Mouse (Mus musculus) lung, embryonic 15.5 days (tissue): ENCODE data around the gene Sult6b2. TPM values are rescaled to one million over a fixed set of nuclear protein-coding genes. Genes with fewer than 3 reads are reported as not detected.

Source experiments
- ATAC-seq: fragments of 200-750 bp; cut with Nextera tagmentation; 2 replicates; pipeline ENCODE4 v1.8.0; 2017; ENCODE audit warnings: moderate number of reproducible peaks, borderline replicate concordance; ENCODE audit not compliant: low FRiP score, low TSS enrichment; ENCODE audit errors: extremely low read depth
- H3K27ac ChIP-seq: fragments of 300-500 bp; sonication (generic); 2 replicates; pipeline ENCODE4 v1.5.1; 2015; ENCODE audit warnings: moderate library complexity, mild to moderate bottlenecking, inconsistent platforms
- H3K27me3 ChIP-seq: fragments of 300-500 bp; sonication (generic); 2 replicates; pipeline ENCODE4 v1.6.1; 2015; ENCODE audit warnings: inconsistent platforms
- H3K36me3 ChIP-seq: fragments of 300-500 bp; sonication (generic); 2 replicates; pipeline ENCODE4 v1.6.1; 2015; ENCODE audit warnings: inconsistent platforms
- H3K4me1 ChIP-seq: fragments of 300-500 bp; sonication (generic); 2 replicates; pipeline ENCODE4 v1.6.1; 2015; ENCODE audit warnings: inconsistent platforms
- H3K4me2 ChIP-seq: fragments of 300-500 bp; sonication (generic); 2 replicates; pipeline ENCODE4 v1.6.1; 2015; ENCODE audit warnings: inconsistent platforms, mild to moderate bottlenecking, moderate library complexity
- H3K4me3 ChIP-seq: fragments of 300-500 bp; sonication (generic); 2 replicates; pipeline ENCODE4 v1.5.1; 2015; ENCODE audit warnings: mild to moderate bottlenecking, inconsistent platforms
- H3K9ac ChIP-seq: fragments of 300-500 bp; sonication (generic); 2 replicates; pipeline ENCODE4 v1.6.1; 2015; ENCODE audit warnings: inconsistent platforms
- H3K9me3 ChIP-seq: fragments of 300-500 bp; sonication (generic); 2 replicates; pipeline ENCODE4 v1.6.1; 2016; ENCODE audit warnings: inconsistent platforms
- WGBS: fragments of 180-500 bp; shearing (Covaris S2); methylation state at CpG from one replicate; pipeline ENCODE4 v1.1.7; 2015; 5-methylcytosine and 5-hydroxymethylcytosine counted together
- polyA plus RNA-seq: library from polyadenylated mRNA; unstranded; fragments of >200 nt; fragmentation: Nextera tagmentation; extraction: Ambion mirVana; gene quantifications from 2 replicates; pipeline ENCODE4 v1.2.1, GENCODE M21; 2015

The Sult6b2 gene
- polyA plus RNA-seq, 1 experiment from 2014 or later = not detected

DNA sequence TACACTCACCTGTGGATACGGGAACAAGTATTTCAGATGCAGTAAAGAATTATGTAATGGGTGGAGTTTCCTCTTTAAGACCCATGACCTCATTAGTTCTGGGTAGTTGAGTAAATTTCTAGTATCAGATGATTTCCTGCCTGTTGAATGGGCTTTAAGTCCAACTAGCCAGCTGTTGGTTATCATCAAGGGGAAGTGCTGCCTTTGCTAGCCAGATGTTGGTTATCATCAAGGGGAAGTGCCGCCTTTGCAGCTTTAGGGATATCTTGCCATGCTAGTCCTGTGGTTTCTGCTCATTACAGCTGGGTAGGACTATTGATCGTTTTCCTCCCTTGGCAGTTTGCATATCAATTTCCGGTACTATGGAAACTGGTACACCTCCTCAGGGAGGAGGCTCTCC is 2.0 kb upstream of the Sult6b2 start:
- Histone ChIP-seq H3K9me3 (no peaks in the 10 kb centered on the region), H3K27ac (no peak overlapping the region), H3K9ac (no peak overlapping the region), H3K4me2 (no peak overlapping the region), H3K4me3 (no peak overlapping the region), H3K36me3 (no peaks in the 10 kb centered on the region), H3K27me3 (no peaks in the 10 kb centered on the region), H3K4me1 (no peaks in the 10 kb centered on the region)
- no peak for ATAC-seq
- 79% methylated on average over 4 of the region's 4 CpGs for WGBS

DNA sequence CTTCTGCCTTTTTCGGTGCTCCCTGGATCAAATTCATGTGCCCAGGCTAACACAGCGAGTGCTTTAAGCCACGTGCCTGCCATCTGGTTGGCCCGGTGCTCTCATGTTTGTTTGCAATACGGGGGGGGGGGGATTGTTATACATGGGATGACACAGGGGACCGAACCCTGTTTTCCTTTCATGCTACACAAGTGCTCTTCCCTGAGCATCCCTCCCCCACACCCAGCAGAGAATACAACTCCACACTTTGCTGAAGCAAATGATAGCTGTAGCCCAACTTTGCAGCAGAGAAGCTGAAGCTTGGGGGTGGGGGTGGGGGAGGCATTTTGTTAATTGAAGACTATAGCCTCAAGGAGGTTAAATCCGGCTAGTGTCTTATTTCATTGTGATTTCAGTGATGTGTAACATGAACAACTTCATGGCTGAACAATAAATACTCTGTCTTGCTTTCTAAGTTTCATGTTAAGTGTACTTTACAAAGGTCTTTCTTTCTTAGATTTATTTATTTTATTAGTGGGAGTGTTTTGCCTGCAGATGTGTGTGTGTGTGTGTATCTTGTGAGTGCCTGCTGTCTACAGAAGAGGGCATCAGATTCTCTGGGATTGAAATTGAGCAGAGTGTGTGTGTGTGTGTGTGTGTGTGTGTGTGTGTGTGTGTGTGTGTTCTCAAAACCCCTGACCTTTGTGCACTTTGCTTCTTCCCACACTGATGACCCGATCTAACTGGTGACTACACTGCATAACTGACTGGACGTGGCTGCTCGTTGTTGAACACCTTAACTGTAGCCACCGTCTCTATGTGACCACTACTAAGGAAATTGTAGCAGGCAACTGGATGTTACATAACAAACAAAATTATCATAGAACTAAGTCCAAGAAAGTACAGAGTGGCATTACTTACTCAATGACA is 1.4 kb downstream of the Sult6b2 start:
- WGBS = 29% methylated on average over 11 of the region's 11 CpGs
- no peak overlapping the region for H3K4me3 ChIP-seq
- ATAC-seq = no peak
- no peaks in the 10 kb centered on the region for H3K9me3 ChIP-seq
- H3K27me3 ChIP-seq = no peaks in the 10 kb centered on the region
- H3K4me2 ChIP-seq = no peak overlapping the region
- no peaks in the 10 kb centered on the region for H3K4me1 ChIP-seq
- H3K36me3 ChIP-seq = no peaks in the 10 kb centered on the region
- H3K9ac ChIP-seq = no peak overlapping the region
- no peak overlapping the region for H3K27ac ChIP-seq

DNA sequence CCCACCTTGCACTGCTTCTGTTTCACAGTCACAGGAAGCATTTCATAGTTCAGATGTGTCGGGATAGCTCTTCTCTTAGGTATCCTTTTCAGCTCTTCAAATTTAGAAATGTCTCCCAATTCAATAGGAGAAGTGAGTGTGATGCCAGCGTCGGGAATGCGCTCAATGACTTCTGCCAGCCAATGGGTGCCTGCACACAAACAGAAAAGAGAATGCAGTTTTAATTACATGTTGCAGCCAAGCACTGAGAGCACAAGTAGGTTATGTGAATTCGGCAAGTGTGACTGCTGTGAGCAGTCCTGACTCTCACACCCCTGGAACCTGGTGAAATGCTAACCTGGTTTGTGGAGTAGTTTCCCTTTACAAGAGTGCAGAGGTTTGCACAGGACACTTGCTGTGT is 2.6 kb downstream of the Sult6b2 start:
- ATAC-seq = no peak
- WGBS = 74% methylated on average over 5 of the region's 5 CpGs
- Histone ChIP-seq H3K4me1 (no peaks in the 10 kb centered on the region), H3K27me3 (no peaks in the 10 kb centered on the region), H3K36me3 (no peaks in the 10 kb centered on the region), H3K4me2 (no peak overlapping the region), H3K9me3 (no peaks in the 10 kb centered on the region), H3K9ac (no peak overlapping the region), H3K4me3 (no peak overlapping the region), H3K27ac (no peak overlapping the region)

DNA sequence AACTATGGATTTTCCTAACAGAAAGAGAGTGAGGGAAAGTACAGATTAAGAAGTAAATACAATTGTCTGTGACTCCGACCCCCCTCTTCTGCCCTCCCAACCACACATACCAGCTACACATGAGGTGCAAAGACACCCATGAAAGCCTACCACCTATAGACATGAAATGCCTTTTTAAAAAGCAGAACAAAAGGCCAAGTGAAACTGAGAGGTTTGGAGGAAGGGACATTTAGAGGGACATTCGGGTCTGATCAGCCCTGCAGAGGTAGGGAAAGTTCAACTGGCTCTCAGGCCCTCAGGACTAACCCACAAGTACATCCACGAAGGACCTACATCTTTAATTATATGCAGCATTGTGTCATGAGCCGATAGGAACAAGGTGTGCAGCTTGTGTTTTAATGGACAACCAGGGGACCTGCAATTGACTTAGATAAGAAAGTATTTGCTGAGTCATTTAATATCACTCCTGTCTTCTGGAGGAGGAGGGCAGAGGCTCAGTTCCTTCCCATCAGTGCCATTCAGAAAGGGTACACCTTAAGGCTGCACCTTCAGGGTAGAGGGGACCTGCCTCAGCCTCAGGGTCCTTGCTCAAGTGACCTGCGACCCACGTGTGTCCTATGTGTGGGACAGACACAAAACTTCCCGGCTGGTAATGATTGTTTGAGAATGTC is 4.5 kb downstream of the Sult6b2 start:
- no peak overlapping the region for H3K4me3 ChIP-seq
- no peaks in the 10 kb centered on the region for H3K36me3 ChIP-seq
- no peaks in the 10 kb centered on the region; the same call in 1 of the 2 replicates for H3K27me3 ChIP-seq
- 0 out of 2 replicates have a peak, but pooled peaks cover 3% of the 10 kb centered on the region for H3K4me1 ChIP-seq
- no peak overlapping the region for H3K27ac ChIP-seq
- no peak overlapping the region for H3K9ac ChIP-seq
- no peak for ATAC-seq
- WGBS = 65% methylated on average over 7 of the region's 7 CpGs
- no peak overlapping the region for H3K4me2 ChIP-seq
- H3K9me3 ChIP-seq = no peaks in the 10 kb centered on the region

DNA sequence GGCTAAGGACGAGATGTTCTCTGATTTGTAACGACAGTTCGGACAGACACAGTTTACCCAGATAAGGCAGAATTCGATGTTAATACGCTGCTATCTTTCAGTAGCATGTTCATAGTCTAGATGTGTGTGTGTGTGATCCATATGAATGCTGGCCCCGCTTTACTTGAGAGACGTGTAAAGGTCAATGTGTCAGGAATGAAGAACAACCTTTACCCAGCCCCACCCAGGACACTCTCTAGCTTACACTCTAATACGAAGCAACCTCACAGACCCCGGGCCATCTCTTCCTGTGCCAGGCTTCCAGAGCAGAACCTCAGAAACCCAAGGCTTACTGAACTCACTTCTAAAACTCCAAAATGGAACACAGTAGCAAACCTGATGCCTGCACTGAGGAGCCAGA is 5.5 kb downstream of the Sult6b2 start:
- no peak for ATAC-seq
- no peaks in the 10 kb centered on the region for H3K36me3 ChIP-seq
- no peak overlapping the region for H3K4me3 ChIP-seq
- WGBS = 82% methylated on average over 9 of the region's 9 CpGs
- no peak overlapping the region for H3K9ac ChIP-seq
- no peak overlapping the region for H3K4me2 ChIP-seq
- no peaks in the 10 kb centered on the region for H3K9me3 ChIP-seq
- H3K27me3 ChIP-seq = no peaks in the 10 kb centered on the region; the same call in 1 of the 2 replicates
- H3K27ac ChIP-seq = no peak overlapping the region
- 0 out of 2 replicates have a peak, but pooled peaks cover 3% of the 10 kb centered on the region for H3K4me1 ChIP-seq

DNA sequence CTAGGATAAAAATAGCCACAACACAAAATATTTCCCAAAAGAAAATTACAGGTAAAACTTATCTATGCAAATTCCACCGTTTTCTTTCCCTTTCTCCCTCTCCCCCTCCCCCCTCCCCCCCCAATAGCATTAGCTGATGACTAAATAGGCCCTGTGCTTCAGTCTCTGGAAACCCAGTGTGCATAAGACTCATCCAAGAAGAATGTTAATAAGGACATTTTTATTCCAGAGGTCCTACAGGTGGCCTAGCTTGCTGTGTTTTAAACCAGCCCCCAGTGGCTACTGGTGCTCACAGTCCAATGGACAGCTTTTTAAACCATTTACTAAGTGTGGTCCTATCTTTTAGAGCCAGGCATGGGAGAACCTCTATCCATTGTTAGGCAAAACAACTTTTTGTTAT is 6.3 kb downstream of the Sult6b2 start:
- H3K36me3 ChIP-seq = no peaks in the 10 kb centered on the region
- H3K9ac ChIP-seq = no peak overlapping the region
- no peaks in the 10 kb centered on the region; the same call in 1 of the 2 replicates for H3K27me3 ChIP-seq
- 64% methylated on average over 1 of the region's 1 CpGs for WGBS
- H3K4me3 ChIP-seq = no peak overlapping the region
- H3K4me2 ChIP-seq = no peak overlapping the region
- ATAC-seq = no peak
- H3K4me1 ChIP-seq = peaks cover 10% of the 10 kb centered on the region; the same call in 1 of the 2 replicates
- no peak overlapping the region for H3K27ac ChIP-seq
- no peaks in the 10 kb centered on the region for H3K9me3 ChIP-seq

DNA sequence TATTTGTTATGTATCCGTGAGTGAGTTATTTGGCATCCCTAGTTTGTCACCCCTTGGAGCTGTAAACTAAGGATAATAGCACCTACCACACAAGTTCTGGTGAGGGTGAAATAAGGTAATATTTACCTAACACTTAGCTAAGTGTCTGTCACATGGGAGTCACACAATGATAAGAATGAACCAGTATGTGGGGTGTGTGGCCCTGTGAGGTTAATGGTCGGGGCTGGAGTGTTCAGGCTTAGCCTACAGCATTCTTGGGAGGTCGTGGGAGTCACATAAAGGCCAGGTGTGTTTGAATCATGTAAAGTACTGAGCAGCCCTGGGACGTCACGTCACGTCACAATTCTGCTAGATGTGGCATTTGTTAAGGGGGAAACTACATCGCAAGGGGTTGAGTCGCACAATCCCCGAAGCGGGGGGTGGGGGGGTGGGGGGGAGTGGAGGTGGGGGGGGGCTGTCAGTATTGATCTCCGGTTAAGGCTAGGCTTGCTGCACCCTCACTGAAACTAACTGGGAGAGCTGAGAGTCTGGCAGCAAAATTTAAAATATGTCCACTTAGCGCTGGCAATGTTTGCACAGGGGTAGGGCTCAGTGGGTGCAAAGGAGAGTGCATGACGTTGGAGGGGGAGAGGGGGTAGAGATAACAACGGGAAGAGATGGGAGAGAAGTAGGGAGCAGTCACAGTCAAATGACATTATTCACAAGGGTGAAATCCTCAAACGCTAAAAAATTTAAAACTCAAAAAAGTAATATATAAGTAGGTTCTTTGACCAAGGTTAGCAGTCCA is 8.5 kb downstream of the Sult6b2 start:
- Histone ChIP-seq H3K27me3 (no peaks in the 10 kb centered on the region; the same call in 1 of the 2 replicates), H3K27ac (0 out of 2 replicates have a peak overlapping the region, but pooled peaks have one; percentile 33), H3K9ac (no peak overlapping the region), H3K4me3 (no peak overlapping the region), H3K4me1 (peaks cover 10% of the 10 kb centered on the region; the same call in 1 of the 2 replicates), H3K36me3 (no peaks in the 10 kb centered on the region), H3K9me3 (no peaks in the 10 kb centered on the region), H3K4me2 (no peak overlapping the region; the same call in 1 of the 2 replicates)
- WGBS = 24% methylated on average over 15 of the region's 15 CpGs
- peak; percentile 68; the same call in 1 of the 2 replicates for ATAC-seq

DNA sequence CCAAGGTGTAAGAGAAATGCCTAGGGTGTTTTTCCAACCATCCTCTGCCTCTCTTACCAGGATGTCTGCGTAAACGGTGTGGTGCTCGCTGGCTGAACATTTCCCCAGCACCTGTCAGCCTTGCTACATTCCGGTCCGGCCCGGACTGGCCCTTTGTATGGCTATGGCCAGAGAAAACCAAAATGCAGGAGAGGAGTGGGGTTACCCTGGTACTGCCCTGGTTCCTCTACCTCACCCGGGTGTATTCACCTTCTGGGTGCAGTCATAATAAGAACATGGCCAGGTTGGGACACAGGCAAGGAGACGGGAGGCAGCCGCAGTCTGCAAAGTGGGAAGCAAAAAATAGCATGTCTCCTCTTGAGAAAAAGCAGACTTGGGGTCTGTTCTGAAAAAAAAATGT is 9.2 kb downstream of the Sult6b2 start:
- H3K4me3 ChIP-seq = no peak overlapping the region
- no peaks in the 10 kb centered on the region for H3K9me3 ChIP-seq
- H3K4me1 ChIP-seq = peaks cover 10% of the 10 kb centered on the region; the same call in 1 of the 2 replicates
- no peak overlapping the region for H3K9ac ChIP-seq
- 55% methylated on average over 9 of the region's 9 CpGs for WGBS
- H3K27ac ChIP-seq = no peak overlapping the region
- H3K4me2 ChIP-seq = no peak overlapping the region
- H3K27me3 ChIP-seq = no peaks in the 10 kb centered on the region; the same call in 1 of the 2 replicates
- no peak for ATAC-seq
- no peaks in the 10 kb centered on the region for H3K36me3 ChIP-seq

DNA sequence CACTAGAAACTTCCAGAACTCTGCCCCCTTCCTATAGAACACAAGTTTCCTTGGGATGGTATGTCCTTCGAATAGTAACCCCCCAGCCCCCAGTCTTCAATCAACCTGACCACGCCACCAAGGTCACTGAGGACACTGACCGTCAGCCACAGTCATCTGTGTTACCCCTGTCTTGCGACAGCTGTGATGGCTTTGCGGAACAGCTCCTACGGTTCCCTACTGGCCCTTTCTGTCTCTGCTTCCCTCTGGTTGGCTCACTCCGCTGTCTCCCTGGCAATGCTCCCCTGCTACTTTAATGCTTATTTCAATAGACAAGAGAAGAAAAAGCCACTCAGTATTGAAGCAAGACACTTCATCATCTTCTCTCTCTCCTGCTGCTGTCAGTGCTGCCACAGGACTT is 10.8 kb downstream of the Sult6b2 start:
- peak; percentile 41; the same call in 1 of the 2 replicates for ATAC-seq
- 44% methylated on average over 7 of the region's 7 CpGs for WGBS

DNA sequence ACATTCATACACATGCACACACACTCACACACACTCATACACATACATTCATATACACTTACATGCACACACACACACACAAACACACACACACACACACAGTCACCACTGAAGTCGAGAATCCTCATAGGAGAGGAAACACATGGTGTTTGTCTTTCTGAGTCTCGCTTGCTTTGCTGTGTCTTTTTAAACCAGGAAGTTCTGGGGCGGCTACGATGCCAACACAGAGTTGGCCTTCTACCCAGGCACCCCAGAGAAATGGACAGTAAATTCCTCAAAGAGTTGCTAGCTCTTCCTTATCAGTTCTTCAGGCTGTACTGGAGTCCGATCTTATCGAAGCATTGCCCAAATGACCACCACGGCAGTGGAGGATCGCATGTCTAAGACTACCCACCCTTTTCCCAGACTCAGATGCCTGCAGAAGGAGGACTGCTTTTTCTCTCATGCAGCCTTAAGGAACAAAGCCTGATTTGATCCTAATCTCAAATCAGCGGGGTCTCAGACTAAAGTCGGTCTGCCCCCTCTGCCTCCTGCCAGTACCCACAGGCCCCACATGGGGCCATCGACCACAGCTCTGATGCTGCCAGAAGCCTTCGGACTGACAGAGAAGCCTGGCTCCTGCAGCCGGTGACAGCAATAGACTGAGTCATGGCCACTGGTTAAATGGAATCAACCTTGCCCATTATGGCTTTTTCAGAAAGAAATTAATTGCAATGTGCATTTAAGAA is 11.9 kb downstream of the Sult6b2 start:
- WGBS = 43% methylated on average over 13 of the region's 13 CpGs
- H3K27me3 ChIP-seq = no peaks in the 10 kb centered on the region; the same call in 1 of the 2 replicates

More for the DNA sequence above, 10.8 kb downstream of the Sult6b2 start:
- Histone ChIP-seq H3K9me3 (no peaks in the 10 kb centered on the region), H3K27me3 (no peaks in the 10 kb centered on the region; the same call in 1 of the 2 replicates), H3K27ac (no peak overlapping the region), H3K36me3 (no peaks in the 10 kb centered on the region), H3K4me1 (peaks cover 13% of the 10 kb centered on the region; the same call in 1 of the 2 replicates), H3K9ac (no peak overlapping the region), H3K4me3 (no peak overlapping the region), H3K4me2 (no peak overlapping the region)

DNA sequence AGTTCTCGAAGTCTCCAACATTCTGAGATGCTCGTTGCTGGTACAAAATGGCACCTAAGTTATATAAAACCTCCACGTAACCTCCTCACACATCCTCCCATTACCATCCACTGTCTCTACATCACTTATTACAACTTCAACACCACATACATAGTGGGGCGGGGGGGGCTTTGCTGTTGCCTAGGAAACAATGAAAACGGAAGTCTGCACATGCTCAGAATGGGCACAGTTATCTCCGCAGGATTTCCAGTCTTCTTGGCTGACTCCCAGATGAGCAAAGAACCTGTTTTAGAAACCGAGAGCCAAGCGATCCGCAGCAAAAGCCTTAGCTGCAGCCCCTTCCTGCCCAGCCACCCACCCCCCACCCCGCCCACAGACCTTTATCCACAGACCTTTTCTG is 14.6 kb downstream of the Sult6b2 start:
- H3K4me2 ChIP-seq = no peak overlapping the region
- no peaks in the 10 kb centered on the region for H3K27me3 ChIP-seq
- WGBS = 88% methylated on average over 10 of the region's 10 CpGs
- ATAC-seq = no peak
- no peaks in the 10 kb centered on the region for H3K9me3 ChIP-seq
- peaks cover 11% of the 10 kb centered on the region; the same call in 1 of the 2 replicates for H3K4me1 ChIP-seq
- no peak overlapping the region for H3K27ac ChIP-seq
- no peak overlapping the region for H3K9ac ChIP-seq
- H3K36me3 ChIP-seq = no peaks in the 10 kb centered on the region
- H3K4me3 ChIP-seq = no peak overlapping the region

More for the DNA sequence above, 11.9 kb downstream of the Sult6b2 start:
- Histone ChIP-seq H3K27ac (no peak overlapping the region), H3K9ac (no peak overlapping the region), H3K4me1 (peaks cover 14% of the 10 kb centered on the region; the same call in 1 of the 2 replicates), H3K9me3 (no peaks in the 10 kb centered on the region), H3K4me3 (no peak overlapping the region), H3K4me2 (no peak overlapping the region), H3K36me3 (no peaks in the 10 kb centered on the region)
- ATAC-seq = no peak
